Mouse (Mus musculus) cerebellum, adult 9-11 months (tissue): ENCODE measurements around the gene Fat3.

Experiments
- DNase-seq: peaks from one replicate; pipeline ENCODE4 v3.0.0; 2022

Gene Fat3

DNA sequence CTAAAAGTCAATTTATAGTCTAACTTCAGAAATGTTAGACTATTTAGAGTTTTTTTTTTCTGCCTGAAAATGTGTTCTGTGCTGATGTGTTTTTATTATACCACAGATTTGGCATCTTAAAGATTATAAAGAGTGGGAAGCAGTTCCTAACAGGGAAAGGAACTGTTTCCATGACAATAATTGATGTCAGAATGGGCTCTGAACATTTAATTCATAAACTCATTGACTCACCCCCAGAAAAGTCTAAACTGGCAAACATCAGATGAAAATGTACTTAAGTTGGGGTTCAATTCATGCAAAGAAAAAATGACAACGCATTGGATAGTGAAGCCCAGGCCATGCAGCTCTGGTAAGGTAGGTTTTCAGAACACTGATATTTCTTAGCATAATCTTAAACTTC, 193.3 kb downstream of the Fat3 start:
- DNase-seq: no peak

DNA sequence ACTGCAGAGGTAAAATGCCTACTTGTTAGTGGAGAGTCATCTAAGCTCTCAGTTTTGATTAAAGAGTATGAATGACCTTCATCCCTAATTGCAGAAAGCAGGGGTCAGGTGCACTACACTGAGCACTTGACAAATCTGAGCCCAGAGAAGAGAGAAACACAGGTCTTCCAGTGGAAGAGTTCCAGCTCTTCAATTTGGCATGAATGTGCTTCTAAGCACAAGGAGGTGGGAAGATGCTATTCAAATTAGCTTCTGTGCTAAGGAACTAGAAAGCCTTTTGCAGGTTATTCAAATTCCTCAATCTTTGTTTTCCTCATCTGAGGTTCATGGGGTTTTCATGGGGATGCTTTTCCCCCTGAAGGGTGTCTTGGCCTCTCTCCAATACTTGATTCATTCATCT, 194.9 kb downstream of the Fat3 start:
- DNase-seq: no peak

DNA sequence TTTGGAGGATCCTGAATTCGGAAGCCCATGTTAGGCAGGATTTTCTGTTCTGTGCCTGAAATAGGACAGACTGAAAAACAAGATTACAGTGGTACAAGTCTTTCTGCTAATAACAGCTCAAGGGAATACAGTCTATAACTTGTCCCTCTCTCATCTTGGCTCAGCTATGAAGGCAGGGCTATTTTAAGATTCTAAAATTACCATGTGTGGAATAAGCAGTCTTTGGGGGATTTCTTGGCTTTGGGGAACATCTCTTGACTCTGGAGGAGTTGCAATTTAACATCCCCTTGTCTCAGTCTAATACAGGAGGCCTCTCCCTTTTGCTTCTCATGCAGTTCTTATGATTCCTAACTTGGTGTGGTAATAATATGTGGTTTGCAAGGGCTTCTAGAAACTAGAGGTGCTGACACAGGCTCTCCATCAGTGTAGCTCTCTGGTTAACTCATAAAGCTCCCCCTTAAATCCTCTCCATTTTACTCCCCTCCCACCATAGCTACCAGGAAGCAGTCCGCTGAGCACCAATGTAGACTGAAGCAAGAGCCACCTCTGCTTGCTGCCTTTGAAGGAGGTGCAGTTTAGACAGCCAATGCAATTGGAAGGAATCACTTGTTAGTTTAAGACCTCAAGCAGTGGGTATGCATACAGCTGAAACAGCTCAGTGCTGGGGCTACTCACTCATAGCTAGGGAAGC, 195.5 kb downstream of the Fat3 start:
- no peak for DNase-seq

DNA sequence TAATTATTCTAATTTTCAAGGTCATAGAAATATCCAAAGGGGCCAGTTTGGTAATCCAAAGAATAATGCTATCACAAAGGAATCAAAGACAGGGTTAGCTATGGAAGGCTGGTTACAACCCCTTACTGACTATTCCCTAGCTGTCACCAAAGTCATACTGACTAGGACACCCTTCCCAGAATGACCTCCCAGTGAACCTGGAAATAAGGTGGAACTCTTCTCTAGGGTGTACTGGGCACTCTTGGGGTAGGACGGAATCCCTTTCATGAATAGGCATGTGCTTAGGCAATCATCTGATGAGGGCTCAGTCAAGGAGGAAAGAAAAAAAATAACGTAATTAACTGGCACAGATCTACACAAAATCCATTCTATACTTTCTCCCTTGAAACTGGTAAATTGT, 196.1 kb downstream of the Fat3 start:
- DNase-seq: no peak

DNA sequence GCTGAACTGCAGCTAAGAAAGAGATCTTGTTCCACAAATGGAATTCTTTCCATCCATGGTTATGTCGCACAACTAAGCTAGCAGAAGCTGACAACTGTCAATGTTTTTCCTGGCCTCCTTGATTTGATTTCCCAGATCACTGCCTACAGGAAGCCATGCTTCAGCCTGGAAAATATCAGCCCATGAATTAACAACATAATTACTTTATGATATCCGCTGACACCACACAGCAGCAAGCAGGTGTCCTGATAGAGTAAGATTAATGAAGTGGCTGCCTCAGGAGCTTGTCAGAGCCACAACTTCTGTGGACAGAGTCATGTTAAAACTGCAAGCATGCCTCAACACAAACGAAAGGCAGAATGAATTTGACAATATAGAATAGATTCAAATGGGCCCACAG, 198.6 kb downstream of the Fat3 start:
- no peak for DNase-seq

DNA sequence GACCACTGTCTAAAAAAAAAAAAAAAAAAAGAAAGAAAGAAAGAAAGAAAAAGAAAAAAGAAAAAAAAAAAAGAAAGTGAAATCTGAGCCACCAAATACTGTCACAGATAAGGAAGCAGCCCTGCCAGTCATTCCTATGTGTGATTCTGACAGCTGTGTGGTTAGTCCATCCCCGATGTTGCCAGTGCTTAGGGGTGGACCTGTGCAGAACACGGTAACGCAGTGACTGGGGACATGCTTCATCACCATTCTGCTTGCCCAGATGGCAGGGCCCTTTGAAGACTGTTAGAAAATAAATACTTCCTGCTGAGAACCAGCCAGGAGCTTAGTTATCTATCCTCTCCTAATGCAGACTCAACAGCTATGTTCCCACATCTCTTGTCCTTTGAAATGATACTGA, 203.2 kb downstream of the Fat3 start:
- DNase-seq: no peak

DNA sequence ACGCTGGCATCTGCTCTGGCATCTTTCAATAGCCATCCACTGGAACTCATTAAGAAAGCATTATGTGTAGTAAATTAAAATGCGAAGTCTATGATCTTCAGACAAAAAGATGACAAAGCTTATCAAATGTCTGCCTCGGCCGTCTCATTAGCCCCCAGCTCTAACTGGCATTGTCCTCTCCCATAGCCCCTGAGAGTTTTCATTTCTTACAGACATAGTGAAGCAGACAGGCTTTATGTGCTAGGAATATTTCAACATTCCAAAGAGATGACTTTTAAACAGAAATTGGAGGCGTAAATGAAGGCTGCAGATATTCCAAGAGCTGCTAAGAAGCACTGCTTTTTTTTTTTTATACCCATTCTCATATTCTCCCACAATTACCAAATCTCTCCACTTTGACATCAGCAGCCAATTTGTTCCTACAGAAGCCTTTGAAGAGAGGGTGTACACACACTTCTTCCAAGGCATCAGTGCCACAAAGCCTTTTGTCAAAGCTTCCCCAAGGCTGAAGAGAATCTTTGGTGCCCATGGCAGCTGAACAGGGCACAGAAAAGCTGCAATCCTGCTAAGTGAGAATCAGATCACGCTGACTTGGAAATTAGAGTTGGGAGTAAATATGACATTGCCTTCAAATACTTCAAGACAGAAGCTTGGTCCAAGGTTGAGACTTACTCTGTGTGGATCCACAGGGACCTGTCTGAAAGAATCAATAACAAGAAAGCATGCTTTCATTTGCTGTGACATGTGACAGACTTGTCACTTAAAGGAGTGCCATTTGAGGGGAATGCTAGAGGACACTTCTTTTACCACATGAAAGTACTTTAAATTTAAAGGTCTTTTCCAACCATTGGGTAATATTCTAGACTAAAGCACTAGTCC, 206.9 kb downstream of the Fat3 start:
- no peak for DNase-seq

DNA sequence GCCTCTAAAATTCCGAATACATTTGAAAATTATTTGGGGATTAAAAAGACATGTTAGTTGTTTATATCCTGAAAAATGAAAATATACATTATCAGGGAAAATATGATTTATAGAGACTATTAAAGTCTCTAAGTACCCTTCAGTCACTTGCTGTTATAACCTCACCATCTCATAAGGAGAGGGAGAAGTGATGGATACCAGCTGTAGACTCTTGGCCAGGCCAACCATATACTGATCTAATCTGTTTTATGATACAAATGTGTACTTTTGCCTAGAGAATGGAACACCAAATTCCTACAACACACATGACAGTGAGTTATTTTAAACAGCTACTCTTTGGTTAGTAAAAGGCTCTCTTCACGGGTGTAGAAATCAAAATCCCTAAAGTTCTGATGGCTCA, 208.6 kb downstream of the Fat3 start:
- no peak for DNase-seq

DNA sequence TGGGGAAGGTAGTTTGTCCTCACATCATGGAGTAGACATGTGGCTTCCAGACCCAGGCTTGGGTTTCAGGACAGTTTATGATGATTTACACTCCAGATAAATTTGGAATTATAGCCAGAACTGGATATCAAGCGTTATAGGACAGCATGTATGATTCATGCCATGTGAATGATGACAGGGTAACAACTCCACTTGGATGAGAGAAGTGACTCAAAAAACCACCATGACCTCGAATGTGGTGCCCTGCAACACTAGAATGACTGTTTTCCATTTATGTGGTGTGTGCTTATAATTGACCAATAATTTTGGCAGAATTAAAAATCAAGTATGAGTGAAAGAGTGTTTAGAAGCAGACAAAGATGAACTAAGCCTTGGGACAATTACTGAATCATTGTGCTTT, 210.2 kb downstream of the Fat3 start:
- no peak for DNase-seq

DNA sequence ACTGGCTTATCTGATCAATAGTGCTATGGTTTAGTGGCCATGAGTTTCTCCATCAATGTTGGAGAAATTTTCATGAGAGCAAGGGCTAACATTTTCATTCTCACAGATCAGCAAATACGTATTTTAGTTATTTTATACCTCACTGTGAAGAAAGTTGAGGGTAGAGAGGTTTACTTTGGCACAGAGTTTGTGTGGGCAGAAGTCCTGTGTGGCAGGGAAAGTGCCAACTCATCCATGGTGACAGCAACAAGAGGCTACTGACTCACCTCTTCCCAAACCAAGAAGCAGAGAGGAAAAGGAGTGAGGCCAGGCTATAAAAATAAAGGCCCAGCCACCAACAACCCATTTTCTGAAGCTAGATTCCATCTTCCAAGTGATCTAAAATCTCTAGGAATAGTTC, 218.1 kb downstream of the Fat3 start:
- DNase-seq: no peak

DNA sequence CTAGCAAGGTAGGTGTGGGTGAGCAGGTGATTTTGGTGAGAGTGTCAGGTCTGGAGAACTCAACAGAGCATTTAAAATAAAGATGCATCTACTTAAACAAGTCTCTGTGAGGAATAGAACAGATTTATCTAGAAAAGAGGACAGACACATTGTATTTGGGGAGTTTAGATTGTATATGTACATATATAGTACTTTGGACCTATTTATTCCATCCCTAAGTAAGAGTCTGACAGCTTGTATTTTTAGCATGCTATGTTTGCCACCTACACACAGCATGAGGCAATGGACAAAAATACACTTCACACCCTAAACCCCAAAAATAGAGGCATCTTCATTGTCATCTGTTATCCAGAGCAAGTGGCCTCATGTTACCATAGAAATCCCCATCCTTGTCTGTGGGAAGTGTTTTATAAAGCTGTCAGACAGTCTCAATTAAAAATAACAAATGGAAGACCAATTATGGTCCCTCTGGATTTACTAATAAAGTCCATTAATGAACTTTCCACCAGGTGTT, 218.7 kb downstream of the Fat3 start:
- DNase-seq: no peak

DNA sequence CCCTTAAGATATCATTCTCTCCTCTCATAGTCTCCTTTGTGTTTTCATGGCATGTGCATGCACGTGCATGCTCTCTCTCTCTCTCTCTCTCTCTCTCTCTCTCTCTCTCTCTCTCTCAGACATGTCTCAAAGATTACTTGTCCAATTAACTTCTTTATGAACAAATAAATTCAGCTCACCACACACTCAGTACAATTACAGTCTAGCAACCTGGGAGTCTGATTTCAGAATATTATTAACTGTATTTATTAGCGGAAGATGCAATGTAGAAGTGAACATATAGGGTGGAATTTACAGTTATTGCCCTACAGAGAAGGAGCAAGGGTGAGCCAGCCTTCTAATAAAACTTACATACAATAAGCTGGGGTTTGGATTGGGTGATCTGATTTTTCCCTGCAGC, 225.5 kb downstream of the Fat3 start:
- DNase-seq: no peak

DNA sequence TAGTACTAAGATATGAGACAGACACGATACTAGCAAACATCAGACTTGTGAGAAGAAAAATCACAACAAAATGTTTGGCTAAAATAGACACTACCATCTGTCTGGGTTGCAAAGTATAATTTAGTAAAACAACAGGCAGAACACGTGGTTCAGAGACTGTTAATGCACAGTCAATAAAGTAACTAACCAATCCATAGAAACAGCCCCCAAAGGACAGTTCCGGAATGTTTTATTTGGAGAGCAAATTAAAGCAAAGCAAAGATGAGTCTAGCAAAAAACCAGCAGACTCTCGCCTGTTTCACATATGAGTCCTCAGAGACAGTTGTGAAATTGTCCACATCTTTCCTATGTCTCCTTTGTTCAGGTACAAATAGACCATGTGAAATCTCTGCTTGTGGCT, 227.0 kb downstream of the Fat3 start:
- no peak for DNase-seq

DNA sequence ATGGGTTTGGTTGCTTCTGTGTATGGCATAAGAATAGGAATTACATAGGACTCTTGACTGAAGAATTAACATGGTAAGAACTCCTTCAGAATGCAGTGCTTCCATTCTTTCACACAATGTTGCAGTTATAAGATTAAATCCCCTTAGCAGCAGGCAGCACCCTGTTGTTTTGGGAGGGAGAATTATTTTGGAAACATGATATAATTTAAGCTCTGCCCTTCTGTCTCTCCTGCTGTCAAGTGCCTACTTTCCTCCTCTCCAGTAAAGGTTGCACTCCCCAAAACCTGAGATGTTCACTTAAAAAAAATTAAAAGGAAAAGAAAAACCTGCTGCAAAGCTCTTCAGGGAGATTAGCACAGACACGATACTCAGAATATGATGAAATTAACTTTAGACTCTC, 228.3 kb downstream of the Fat3 start:
- DNase-seq: no peak

DNA sequence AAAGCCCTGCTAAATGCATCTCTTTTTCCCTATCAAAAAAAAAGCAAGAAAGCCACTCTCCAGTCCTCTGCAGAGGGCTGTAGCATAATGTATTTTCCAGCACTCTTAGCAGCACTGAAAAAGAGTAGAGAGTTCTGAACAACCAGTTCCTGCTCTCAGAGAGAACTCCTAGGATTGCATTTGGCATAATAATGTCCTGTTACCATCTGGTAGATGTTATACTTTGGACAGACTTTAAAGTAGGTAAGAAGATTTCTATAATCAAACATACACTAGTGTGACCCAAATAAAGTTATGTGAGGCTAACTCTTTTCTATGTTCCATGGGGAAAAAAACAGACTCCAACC, 230.3 kb downstream of the Fat3 start:
- no peak for DNase-seq

DNA sequence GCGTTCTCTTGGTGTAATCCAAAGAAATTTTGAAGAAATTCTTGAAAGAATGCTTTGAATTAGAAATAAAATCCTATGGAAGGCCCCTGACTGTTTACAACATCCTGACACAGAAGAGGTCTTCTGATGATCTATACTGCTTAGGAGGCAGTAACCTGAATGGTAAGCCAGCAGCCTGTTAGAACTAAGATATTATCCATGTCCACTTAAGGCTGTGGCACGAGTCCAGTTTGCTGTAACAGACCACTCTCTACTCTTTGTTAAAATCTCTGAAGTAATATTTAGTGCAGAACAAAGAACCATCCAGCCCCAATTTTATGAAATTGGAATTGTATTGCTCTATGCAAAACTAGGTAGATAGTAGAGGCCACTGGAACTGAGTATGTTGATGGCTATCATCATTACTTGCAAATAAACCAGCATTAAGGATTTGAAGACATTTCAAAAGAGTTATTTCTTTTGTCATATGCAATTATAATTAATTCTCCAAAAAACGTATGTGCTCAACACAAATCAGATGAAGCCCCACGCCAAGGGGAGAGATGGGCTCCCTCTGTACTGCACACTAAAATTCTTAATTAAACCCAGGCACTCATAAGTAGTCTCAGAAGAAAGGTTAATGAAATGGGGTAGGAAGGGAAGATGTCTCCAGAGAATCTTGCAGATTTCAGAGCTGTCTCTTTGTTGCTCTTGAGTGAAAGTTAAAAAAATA, 230.9 kb downstream of the Fat3 start:
- DNase-seq: no peak

DNA sequence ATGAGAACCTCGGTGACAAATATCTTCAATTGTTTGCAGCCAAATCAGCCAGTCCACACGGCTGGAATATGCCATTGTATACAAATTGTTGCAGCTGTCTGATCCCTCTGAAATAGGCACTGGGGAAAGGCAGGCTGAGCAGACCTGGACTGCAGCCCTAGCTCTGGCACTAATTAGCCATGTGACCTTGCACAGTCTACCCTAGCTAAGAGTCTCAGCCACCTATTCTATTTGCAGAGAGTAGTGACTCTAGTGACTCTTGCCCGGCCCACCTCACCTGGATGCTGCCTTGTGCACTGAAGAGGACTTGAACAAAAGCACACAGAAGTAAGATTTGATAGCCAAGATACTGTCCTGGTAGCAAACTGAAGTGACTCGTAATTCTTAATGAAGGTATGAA, 235.6 kb downstream of the Fat3 start:
- no peak for DNase-seq

DNA sequence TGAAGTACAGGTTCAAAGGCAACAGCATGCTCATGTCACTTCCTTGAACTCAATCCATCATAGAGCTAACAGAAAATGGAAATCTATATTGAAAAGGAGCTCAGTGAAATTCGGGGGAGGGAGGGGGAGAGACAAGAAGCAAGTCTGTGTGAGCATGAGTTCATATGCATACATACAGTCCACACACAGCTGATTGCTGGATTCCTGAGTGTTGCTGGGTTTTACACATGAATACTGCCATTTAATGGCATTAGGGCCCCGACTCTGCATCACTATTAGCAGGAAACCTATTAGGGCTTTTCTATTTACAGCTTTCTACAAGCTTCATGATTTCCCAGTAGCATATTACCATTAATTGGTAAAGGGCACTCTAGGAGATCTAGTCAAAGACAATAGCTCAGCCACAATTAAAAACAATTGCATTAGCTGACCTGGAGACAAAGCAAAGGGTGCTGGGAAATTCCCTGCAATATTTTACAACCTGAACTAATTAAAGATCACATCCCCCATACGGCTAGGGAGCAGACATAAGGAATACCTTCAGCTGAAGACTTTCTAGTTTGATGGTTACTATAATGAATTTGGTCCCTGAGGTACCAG, 243.7 kb downstream of the Fat3 start:
- no peak for DNase-seq

DNA sequence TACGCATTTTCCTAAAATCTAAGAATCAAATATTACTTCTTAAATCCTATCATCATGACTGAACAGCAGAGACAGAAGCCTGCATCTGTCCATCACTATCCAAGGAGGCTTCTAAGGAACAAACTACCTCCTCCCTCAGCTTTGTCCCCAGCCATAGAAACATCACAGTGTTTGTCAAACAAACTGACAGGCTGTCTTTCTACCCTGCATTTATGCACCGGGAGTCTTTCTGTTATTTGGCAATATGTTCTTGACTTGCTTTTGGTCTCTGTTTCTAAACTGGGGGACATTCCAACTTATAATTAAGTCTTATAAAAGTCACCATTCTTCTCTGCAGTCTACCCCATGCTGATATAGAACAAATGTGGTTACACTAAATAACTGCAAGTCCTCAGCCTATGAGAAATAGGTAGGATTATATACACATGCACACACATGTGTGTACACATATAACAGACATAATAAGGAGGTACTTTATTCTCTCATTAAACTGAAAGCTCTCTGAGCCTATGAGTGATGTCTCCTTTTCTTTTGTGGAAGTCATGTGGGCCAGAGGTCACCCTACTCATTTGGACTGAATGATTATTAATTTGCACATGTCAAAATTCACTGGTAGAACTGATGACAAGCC, 244.4 kb downstream of the Fat3 start:
- DNase-seq: no peak

DNA sequence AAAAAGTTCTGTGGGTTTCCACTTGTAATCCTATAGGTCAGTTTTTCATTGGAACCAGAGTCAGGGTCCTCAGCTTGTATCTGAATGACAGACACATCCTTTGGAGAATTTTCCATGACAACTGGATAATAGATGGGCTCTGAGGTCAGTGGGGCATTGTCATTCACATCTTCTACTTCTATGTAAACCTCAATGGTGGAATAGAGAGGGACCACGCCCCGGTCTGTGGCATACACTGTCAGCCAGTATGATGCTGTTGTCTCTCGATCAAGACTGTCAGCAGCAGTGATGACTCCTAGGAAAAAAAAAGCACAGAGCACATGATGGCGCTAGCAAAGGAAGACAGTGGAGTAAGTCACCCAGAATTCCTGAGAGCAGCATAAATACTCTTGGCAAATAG, 254.3 kb downstream of the Fat3 start:
- DNase-seq: no peak

DNA sequence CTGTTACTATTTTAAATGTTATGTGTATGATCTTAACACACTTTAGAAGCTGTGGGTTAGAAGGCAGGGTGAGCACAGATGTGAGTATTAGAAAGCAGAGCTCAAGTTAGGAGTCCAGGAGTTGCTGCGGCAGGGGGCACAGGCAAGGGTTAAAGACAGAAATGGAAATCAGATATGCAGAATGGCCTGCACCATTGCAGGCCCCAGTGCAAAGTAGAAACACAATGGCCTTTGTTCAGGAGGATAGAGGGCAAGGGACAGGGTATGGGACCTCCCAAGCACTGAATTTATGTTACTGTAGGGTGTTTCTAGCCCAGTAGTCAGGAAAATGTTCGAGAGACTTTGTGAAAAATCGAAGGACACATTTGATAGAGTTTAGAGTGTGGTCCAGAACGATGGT, 269.5 kb downstream of the Fat3 start:
- DNase-seq: no peak

DNA sequence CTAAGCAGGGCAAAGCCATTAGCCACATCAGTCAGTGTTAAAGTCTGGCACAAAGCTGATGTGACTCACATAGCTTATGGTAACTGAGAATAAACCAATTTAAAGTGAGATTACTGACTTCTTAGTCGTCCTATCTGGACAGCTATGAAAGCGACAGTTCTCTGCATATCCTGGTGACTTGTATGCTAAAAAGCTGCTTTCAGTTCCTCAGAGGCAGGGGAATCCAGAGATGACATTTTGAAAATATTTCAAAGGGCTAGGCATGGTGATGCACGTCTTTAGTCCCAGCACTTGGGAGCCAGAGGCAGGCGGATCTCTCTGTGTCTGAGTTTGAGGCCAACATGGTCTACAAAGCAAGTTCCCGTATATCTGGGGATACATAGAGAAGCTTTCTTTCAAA, 272.2 kb downstream of the Fat3 start:
- no peak for DNase-seq

DNA sequence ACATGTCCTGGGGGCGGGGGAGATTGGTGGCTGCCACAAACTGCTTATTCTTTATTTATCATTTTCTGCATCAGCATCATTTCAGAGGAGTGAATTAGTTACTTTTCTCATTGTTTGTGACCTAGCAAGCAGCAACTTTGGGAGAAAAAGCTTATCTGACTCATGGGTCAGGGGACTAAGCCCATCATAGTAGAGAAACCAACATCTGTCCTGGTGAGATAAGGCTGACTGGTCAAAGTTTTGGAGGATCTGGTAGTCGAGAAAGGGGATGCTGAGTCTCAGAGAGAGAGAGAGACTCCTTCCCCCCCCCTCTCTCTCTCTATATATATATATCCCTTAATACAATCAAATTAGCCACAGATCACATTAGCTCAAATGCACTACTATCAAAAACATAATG, 273.7 kb downstream of the Fat3 start:
- DNase-seq: no peak
